Mouse (Mus musculus): Measurements from ENCODE around the gene Ifit1. TPM values are rescaled to one million over a fixed set of nuclear protein-coding genes. Genes with fewer than 3 reads are reported as not detected.
"Not testable (repeated sequence)": the region's sequence is repeated elsewhere in the genome, so short reads cannot be mapped to it uniquely, and the experiment has no call there.

Ifit1 gene
- total and polyA plus RNA-seq, 3 experiments, result 0.25 to 2.3 (median 1.4) TPM

DNA sequence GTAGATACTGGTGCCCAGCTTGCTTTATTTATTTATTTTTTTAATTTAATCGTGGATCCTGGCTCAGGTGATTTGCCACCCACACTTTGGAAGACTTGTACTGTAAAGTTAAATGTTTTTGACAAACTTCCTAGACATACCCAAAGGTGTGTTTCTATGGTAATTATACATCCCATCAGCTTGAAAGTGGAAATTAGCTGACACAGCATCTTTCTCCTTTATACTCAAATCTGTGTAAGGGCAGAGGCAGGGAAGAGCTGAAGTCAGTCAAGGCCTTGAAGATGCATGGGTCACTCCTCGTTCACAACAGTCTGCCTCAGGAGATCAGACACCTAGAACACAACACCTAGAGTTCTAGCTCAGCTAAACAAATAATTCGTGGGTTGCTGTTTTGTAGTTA, 30.6 kb upstream of the Ifit1 start:
- H3K79me2 ChIP-seq (replicated peaks; ENCODE audit: control insufficient read depth, extremely low read depth, insufficient read depth, poor library complexity, severe bottlenecking); in situ Hi-C loops (cut with MboI; ENCODE audit: low pct_ligation_motif_present, low pct_unique_long_range_greater_than_20kb, low sequenced_read_pairs); H3K36me3 ChIP-seq (replicated peaks in 1 of 2; ENCODE audit: control insufficient read depth in 1 of 2, insufficient read depth in 1 of 2, low read length in 1 of 2); H3K9me3 ChIP-seq (replicated peaks; ENCODE audit: low read length); H3K4me2 ChIP-seq (ENCODE audit: insufficient read depth, low read depth, poor library complexity, severe bottlenecking); H3K27ac ChIP-seq (ENCODE audit: insufficient read depth, low read depth); H3K9ac ChIP-seq (ENCODE audit: insufficient read depth, low read depth); H3K4me3 ChIP-seq (replicated peaks in 1 of 3; ENCODE audit: low read depth in 2 of 3, low read length in 2 of 3, poor library complexity in 1 of 3); DNase-seq (ENCODE audit: extremely low read depth); H3K27me3 ChIP-seq (replicated peaks); dilution Hi-C loops (cut with MboI; ENCODE audit: extremely low pct_ligation_motif_present, extremely low pct_unique_long_range_greater_than_20kb, low sequenced_read_pairs): not testable (repeated sequence)
- peak; percentile 82 for TF ChIP-seq MAFK (IDR thresholded peaks at IDR 0.05; ENCODE audit: insufficient replicate concordance, low read length)
- peaks cover 0 to 10% of the 10 kb centered on the region in 2 experiments; a peak in 2 of 4 replicates for H3K4me1 ChIP-seq (ENCODE audit: control insufficient read depth in 1 of 2, insufficient read depth in 2 of 2)

DNA sequence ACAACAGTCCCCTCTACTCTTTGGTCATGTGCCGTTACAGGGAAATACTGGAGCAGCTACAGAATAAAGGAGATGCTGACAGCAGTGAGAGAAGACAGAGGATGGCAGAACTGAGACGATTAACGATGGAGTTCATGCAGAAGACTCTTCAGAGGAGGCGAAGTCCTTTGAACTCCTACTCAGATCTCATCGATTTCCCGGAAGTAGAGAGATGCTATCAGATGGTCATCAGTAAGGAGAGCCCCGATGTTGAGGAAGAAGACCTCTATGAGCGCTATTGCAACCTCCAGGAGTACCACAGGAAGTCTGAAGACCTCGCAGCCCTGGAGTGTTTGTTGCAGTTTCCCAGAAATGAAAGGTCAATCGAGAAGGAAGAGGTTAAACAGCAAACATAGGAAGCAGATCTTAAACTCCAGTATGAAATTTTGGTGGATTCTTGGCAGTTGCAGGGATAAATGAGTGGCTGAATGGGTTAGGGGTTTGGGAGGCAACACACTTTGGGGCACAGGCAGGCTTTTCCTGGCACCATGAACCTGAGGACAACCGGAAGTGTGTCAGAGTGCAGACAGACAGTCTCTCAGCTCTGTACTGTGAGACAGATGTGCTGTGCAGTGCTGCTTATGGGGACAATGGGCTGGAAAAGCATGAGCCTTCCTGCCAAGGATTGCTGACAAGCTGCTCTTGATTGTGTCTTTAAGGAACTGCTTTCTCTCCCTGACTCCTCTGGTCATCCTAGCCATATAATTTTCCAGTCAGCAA, 28.2 kb upstream of the Ifit1 start:
- H3K27me3 ChIP-seq (replicated peaks); H3K4me1 ChIP-seq (ENCODE audit: control insufficient read depth in 1 of 2, insufficient read depth in 2 of 2); H3K9me3 ChIP-seq (replicated peaks; ENCODE audit: low read length); H3K4me2 ChIP-seq (ENCODE audit: insufficient read depth, low read depth, poor library complexity, severe bottlenecking); in situ Hi-C loops (cut with MboI; ENCODE audit: low pct_ligation_motif_present, low pct_unique_long_range_greater_than_20kb, low sequenced_read_pairs); H3K36me3 ChIP-seq (replicated peaks in 1 of 2; ENCODE audit: control insufficient read depth in 1 of 2, insufficient read depth in 1 of 2, low read length in 1 of 2); H3K9ac ChIP-seq (ENCODE audit: insufficient read depth, low read depth); DNase-seq (ENCODE audit: extremely low read depth); H3K4me3 ChIP-seq (replicated peaks in 1 of 3; ENCODE audit: low read depth in 2 of 3, low read length in 2 of 3, poor library complexity in 1 of 3); H3K79me2 ChIP-seq (replicated peaks; ENCODE audit: control insufficient read depth, extremely low read depth, insufficient read depth, poor library complexity, severe bottlenecking); dilution Hi-C loops (cut with MboI; ENCODE audit: extremely low pct_ligation_motif_present, extremely low pct_unique_long_range_greater_than_20kb, low sequenced_read_pairs); H3K27ac ChIP-seq (ENCODE audit: insufficient read depth, low read depth): not testable (repeated sequence)

DNA sequence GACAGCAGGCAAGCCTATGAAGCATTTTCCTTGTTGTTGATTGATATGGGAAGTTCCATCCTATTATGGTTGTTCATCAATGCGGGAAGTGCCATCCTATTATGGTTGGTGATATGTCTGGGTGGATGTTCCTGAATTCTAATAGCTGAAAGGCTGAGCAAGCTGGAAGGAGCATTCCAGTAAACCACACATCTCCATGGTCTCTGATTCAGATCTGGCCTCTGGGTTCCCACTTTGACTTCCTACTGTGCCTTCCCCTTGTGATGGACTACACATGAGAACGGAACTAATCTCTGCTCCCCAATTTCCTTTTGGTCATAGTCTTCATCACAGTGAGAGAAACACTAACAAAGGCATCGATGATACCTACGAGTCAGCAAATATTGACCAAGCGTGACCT, 19.8 kb upstream of the Ifit1 start:
- TF ChIP-seq MAFK (IDR thresholded peaks at IDR 0.05; ENCODE audit: insufficient replicate concordance, low read length) (0 out of 2 replicates have a peak, but pooled peaks have one; percentile 37), CTCF (conservative IDR thresholded peaks at IDR 0.05 in 1 of 2, IDR thresholded peaks at IDR 0.05 in 1 of 2; ENCODE audit: low read depth in 2 of 2, low read length in 2 of 2) (no peak)
- in situ Hi-C loops (cut with MboI; ENCODE audit: low pct_ligation_motif_present, low pct_unique_long_range_greater_than_20kb, low sequenced_read_pairs) (no loop called here), dilution Hi-C loops (cut with MboI; ENCODE audit: extremely low pct_ligation_motif_present, extremely low pct_unique_long_range_greater_than_20kb, low sequenced_read_pairs) (no loop called here)
- H3K36me3 ChIP-seq (replicated peaks in 1 of 2; ENCODE audit: control insufficient read depth in 1 of 2, insufficient read depth in 1 of 2, low read length in 1 of 2), result no peaks in the 10 kb centered on the region
- H3K9ac ChIP-seq (ENCODE audit: insufficient read depth, low read depth), result no peak overlapping the region
- H3K9me3 ChIP-seq (replicated peaks; ENCODE audit: low read length), result no peaks in the 10 kb centered on the region
- DNase-seq (ENCODE audit: extremely low read depth), result no peak
- H3K4me2 ChIP-seq (ENCODE audit: insufficient read depth, low read depth, poor library complexity, severe bottlenecking), result no peak overlapping the region
- H3K27ac ChIP-seq (ENCODE audit: insufficient read depth, low read depth), result no peak overlapping the region
- no peaks in the 10 kb centered on the region for H3K4me1 ChIP-seq (ENCODE audit: control insufficient read depth in 1 of 2, insufficient read depth in 2 of 2)
- no peak overlapping the region for H3K4me3 ChIP-seq (replicated peaks in 1 of 3; ENCODE audit: low read depth in 2 of 3, low read length in 2 of 3, poor library complexity in 1 of 3)
- H3K79me2 ChIP-seq (replicated peaks; ENCODE audit: control insufficient read depth, extremely low read depth, insufficient read depth, poor library complexity, severe bottlenecking), result no peaks in the 10 kb centered on the region
- no peaks in the 10 kb centered on the region for H3K27me3 ChIP-seq (replicated peaks)

DNA sequence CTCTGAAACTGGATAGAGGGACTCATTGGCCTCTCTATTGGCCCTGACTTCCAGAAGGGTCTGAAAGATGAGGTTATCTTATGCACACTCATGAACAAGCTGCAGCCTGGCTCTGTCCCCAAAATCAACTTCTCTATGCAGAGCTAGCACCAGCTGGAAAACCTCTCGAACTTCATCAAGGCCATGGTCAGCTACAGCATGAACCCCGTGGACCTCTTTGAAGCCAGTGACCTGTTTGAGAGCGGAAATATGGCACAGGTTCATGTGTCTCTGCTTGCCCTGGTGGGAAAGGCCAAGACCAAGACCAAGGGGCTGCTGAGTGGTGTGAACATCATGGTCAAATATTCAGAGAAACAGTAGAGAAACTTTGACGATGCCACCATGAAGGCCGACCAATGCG, 16.9 kb upstream of the Ifit1 start:
- H3K27me3 ChIP-seq (replicated peaks), result no peaks in the 10 kb centered on the region
- H3K4me1 ChIP-seq (ENCODE audit: control insufficient read depth in 1 of 2, insufficient read depth in 2 of 2), result no peaks in the 10 kb centered on the region
- no peaks in the 10 kb centered on the region for H3K79me2 ChIP-seq (replicated peaks; ENCODE audit: control insufficient read depth, extremely low read depth, insufficient read depth, poor library complexity, severe bottlenecking)
- TF ChIP-seq ZC3H11A (IDR thresholded peaks at IDR 0.05; ENCODE audit: low read depth, low read length) (no peak), MXI1 (IDR thresholded peaks at IDR 0.05; ENCODE audit: low read depth, low read length) (no peak), PAX5 (IDR thresholded peaks at IDR 0.05; ENCODE audit: low read length) (no peak), NRF1 (IDR thresholded peaks at IDR 0.05; ENCODE audit: low read depth, low read length) (no peak), JUND (conservative IDR thresholded peaks at IDR 0.05; ENCODE audit: low read depth, low read length) (no peak), ELF1 (IDR thresholded peaks at IDR 0.05; ENCODE audit: low read depth, low read length) (no peak)
- no peaks in the 10 kb centered on the region for H3K9me3 ChIP-seq (replicated peaks; ENCODE audit: low read length)
- H3K9ac ChIP-seq (ENCODE audit: insufficient read depth, low read depth), result no peak overlapping the region
- no peak overlapping the region for H3K4me3 ChIP-seq (replicated peaks in 1 of 3; ENCODE audit: low read depth in 2 of 3, low read length in 2 of 3, poor library complexity in 1 of 3)
- no peak overlapping the region for H3K4me2 ChIP-seq (ENCODE audit: insufficient read depth, low read depth, poor library complexity, severe bottlenecking)
- no peaks in the 10 kb centered on the region for H3K36me3 ChIP-seq (replicated peaks in 1 of 2; ENCODE audit: control insufficient read depth in 1 of 2, insufficient read depth in 1 of 2, low read length in 1 of 2)
- in situ Hi-C loops (cut with MboI; ENCODE audit: low pct_ligation_motif_present, low pct_unique_long_range_greater_than_20kb, low sequenced_read_pairs), result no loop called here
- DNase-seq (ENCODE audit: extremely low read depth), result no peak
- no peak overlapping the region for H3K27ac ChIP-seq (ENCODE audit: insufficient read depth, low read depth)
- dilution Hi-C loops (cut with MboI; ENCODE audit: extremely low pct_ligation_motif_present, extremely low pct_unique_long_range_greater_than_20kb, low sequenced_read_pairs), result no loop called here

Measured in CH12.LX (cell line).